Mouse (Mus musculus) cerebellum, adult 8-10 months (tissue): Measurements from ENCODE around the gene Smco1.

Experiments used
- DNase-seq: peaks from one replicate; pipeline ENCODE4 v3.0.0; 2022

Gene Smco1

GRCm38 (mm10) chr16:32312386-32312785 lies 41.1 kb downstream of the Smco1 start:
- no peak for DNase-seq

DNA sequence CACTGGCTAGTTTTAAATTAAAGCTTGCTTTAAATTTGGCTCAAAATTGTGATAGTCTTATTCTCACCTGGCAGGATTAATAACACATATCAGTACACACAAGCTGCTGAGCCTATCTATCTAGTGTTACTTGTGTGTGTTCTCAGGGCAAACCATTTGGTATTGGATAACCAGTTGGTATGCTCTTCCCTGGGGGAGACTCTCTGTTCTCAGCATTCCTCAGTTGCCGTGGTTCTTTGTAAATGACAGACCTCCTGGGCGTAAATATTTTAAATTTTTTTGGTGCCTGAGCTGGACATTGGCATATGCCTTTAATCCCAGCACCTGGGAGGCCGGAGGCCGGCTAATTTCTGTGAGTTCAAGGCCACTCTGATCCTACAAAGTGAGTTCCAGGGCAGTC lies 41.6 kb downstream of the Smco1 start:
- DNase-seq, result no peak

- no peak for DNase-seq
Measured at GRCm38 (mm10) chr16:32316601-32317000, 45.3 kb downstream of the Smco1 start.

GRCm38 (mm10) chr16:32323953-32324352 lies 52.7 kb downstream of the Smco1 start:
- DNase-seq, result no peak
